Mouse (Mus musculus) megakaryocyte, adult 5-6 weeks (primary cell): Measurements from ENCODE around the gene Mecom. TPM values are rescaled to one million over a fixed set of nuclear protein-coding genes. Genes with fewer than 3 reads are reported as not detected.

Experiments used
- ATAC-seq: 2 replicates; pipeline ENCODE4 v1.8.0; 2016; ENCODE audit warnings: mild to moderate bottlenecking, inconsistent platforms; ENCODE audit not compliant: poor library complexity, severe bottlenecking
- total RNA-seq, 2 experiments: library from RNA; stranded (forward) in 1 of 2; stranded (reverse) in 1 of 2; fragments of 153-499, 151-499 nt in 1 of 2; fragments of 221-1000, 200-1000 nt in 1 of 2; gene quantifications; 2 replicates each; pipeline versions ENCODE4 v1.2.3 to v1.2.4; 2015 to 2017

Mecom gene
- total RNA-seq, 2 experiments from 2014 or later, result 0.07 TPM; not detected in 1

GRCm38 (mm10) chr3:30060058-30060457 lies 487.8 kb downstream of the Mecom start:
- ATAC-seq, result no peak

GRCm38 (mm10) chr3:30059615-30060014 lies 488.2 kb downstream of the Mecom start:
- ATAC-seq, result no peak

DNA sequence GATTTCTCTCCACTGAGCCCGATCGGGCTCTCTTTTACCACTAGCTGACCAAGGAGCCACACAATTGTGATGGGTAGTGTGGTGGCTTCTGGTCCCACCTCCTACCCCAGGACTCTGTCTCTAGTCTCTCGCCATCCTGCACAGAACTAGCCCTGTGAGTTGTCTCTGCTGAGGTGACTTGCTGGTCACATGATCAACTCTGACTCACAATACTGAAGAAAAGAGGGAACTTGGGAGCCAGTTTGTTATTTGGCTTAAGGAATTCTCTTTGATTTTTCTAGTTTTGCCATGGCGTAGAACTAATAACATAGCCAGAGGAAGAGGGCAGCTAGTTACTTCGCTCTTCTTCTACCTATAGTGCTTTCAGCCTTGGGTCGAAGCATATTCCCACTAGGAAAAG lies 496.5 kb downstream of the Mecom start:
- no peak for ATAC-seq

DNA sequence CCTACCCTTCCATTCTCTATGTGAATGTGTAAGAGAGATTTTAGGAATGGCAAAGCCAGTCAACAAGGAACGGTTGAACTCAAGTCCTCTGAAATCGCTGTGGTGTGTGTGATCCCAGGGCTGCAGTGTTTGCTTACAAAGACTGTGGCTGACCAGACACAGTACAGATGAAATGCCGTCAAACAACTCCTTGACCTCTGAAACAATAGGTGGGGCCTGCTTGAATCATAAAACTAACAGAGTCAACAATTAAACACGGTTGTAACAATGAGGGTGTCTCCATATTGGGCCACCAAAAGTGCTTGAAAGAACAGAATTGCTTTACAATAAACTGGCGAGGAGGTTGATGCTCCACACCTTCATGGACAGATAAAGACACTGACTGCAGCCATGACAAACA lies 497.0 kb downstream of the Mecom start:
- no peak for ATAC-seq

DNA sequence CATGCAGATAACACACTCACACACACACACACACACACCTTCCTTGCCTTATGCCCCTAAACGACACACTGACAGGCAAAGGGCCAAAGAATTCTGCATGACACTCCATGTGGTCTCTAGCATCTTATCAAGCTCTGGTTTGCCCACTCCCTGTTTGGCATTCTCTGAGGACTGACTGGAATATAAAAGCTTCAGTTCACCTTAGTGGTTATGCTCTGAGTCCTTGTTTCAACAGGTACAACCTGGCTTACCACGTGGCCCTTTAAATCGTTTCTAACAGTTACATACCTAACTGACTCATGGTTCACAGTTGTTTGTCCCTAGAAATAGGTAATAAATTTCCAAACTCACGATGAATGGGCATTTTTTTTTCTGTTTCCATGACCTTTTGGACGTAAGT lies 499.0 kb downstream of the Mecom start:
- ATAC-seq, result no peak

DNA sequence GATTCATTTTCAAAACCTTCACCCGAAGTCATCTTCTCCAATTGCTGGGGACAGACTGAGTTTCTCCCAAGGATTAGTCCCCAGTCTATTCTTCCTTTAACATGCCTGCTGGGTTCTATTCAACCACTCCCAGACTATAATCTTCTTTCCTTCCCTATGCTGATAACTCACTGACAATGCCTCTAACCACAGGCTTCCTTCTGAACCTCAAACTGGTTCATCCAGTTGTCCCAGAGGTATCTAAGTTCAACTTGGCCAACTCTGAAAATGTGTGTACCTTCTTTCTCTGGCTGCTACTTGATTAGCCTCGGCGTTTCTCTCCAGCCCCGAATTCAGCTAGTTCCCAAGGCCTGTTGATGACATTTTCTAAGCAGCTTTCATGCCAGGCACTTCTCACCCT lies 499.7 kb downstream of the Mecom start:
- no peak for ATAC-seq

- ATAC-seq, result no peak
These were observed 504.3 kb downstream of the Mecom start for GRCm38 (mm10) chr3:30043525-30043924.

- ATAC-seq, result no peak
These were observed 509.3 kb downstream of the Mecom start for GRCm38 (mm10) chr3:30038545-30038944.

GRCm38 (mm10) chr3:30019961-30020360 lies 527.8 kb downstream of the Mecom start:
- ATAC-seq, result no peak

DNA sequence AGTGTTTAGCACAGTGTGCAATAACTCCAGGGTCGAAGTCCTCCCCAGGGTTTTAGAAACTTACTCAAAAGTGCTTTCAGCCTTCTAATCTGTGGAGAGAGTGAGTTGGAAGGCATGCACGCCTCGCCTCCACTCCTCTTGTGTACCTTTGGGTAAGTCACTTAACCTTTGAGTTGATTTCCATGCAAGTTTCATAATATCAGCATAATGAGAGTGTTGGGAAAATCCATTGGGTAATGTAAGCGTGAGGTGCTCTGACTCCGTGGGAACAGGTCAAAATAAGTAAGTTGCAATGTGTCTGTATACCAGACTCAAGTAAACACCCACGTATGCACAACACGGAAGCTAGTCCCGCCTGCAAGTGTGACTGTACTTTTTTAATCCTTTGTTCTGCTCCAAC lies 528.4 kb downstream of the Mecom start:
- ATAC-seq, result no peak

- no peak for ATAC-seq
These were observed 529.6 kb downstream of the Mecom start for GRCm38 (mm10) chr3:30018202-30018601.

DNA sequence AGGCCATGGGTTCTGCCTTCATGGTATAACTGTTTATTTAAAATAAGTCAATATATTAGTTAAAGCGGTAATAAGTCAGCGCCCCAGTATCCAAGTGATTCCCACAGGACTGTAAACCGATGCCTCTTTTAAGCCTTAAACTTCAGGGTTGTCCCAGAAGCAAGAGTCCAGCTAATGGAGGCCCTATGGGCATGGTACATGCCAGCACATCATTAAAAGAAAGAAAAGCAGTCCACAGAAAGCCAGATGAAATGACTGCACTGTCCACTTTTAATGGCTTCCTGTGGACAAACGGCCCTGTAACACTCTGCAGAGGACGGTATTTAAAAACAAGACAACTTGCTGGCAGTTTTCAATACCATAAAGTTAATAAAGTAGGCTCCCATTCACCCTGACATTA lies 531.0 kb downstream of the Mecom start:
- ATAC-seq, result no peak

- ATAC-seq, result peak; percentile 64
These were observed 532.7 kb downstream of the Mecom start for GRCm38 (mm10) chr3:30014962-30015660.

- no peak for ATAC-seq
These were observed 533.5 kb downstream of the Mecom start for GRCm38 (mm10) chr3:30014279-30014678.

DNA sequence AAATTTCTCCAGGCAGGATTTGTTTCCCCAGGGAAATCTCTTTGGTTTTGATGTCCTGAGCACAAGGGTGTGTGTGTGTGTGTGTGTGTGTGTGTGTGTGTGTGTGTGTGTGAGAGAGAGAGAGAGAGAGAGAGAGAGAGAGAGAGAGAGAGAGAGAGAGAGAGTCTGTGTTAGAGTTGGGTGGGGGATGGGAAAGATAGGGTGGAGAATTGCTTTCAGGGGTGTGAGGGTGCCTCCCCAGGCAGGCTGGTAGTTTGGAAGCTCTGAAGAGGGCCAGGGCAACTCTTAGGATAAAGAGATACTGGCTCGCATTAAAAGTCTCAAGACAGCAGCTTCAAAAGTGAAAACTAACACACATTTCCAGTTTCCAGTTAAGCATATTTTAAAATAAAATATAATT lies 534.4 kb downstream of the Mecom start:
- ATAC-seq, result no peak

- no peak for ATAC-seq
These were observed 535.0 kb downstream of the Mecom start for GRCm38 (mm10) chr3:30012666-30013365.

- no peak for ATAC-seq
These were observed 535.7 kb downstream of the Mecom start for GRCm38 (mm10) chr3:30012150-30012549.

DNA sequence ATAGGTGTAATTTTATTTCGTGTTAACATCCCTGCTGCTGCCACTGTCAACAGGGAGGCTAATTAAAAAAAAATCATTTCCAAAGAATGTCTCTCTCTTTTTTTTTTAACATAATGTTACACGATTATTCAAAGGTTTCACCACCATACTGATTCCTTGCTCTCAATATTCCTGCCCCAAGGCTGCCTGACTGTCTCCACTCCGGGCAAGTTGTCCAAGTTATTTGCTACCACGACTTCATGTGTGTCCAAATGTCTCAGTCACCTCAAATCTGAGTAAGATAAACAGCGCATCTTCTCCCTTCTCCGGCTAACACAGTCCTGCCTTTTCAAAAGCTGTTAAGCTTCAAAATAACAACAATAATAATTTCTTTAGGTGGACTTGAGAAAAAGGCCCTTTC lies 536.1 kb downstream of the Mecom start:
- ATAC-seq, result no peak

DNA sequence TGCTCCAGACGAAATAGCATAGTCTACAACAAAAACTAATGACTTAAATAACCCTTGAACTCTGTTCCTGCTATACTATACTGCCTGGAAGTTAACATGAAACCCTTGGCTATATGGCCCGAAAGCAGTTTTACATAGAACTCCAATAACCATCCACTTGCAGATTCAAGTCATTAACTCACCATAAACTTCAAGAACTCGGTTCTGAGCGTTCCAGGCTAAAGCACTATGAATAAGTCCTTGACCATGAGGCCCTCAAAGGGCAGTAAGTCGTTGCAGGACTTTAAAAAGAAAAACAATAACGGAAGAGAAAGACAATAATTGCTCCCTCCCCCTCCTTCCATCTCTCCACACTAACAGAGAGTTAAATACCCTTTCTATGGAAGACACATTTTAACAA lies 536.9 kb downstream of the Mecom start:
- no peak for ATAC-seq

DNA sequence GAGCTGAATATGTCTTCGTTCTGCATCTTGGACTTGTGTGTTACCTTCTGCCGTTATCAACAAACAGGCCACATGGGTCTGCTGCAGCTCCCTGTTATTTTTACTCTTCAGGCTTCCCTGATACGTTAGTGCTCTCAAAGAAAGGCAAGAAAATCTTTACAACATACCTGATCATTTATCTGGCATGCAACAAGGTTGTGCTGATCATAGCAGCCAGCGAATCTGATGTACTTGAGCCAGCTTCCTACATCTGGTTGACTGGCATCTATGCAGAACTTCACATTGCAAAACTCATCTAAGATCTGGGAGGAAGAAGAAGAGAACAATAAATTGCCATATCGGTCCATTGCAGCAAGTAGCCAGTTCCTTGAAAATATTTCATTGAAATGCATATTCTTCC lies 538.2 kb downstream of the Mecom start:
- no peak for ATAC-seq

DNA sequence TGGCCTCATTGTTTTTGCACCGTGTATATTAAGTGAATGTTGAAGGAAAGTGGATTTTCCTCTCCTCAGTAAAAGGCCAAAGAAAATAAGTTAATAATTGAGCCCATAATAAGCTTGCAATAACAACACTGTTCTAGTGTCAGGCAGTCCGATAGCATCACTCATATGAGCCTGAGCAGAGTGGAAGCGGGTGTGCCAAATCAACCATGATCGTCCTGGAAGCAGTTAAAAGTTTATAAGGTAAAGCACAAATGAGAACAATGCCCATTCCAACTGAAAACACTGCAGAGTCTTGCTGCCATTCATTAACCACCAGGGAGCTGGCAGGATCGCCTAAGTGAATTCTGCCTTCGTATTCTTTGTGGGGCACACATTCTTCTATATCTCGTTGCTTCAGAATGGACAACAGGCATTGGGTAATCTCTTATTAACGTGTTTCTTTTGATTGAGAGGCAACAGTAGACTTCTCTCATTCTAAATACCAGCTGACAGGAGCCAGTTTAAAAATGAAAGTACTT lies 542.9 kb downstream of the Mecom start:
- ATAC-seq, result no peak

- no peak for ATAC-seq
These were observed 547.5 kb downstream of the Mecom start for GRCm38 (mm10) chr3:30000260-30000659.
